Mouse (Mus musculus): ENCODE measurements at regions not wholly inside any gene's neighbourhood (a gene's known extent, or its start where the extent isn't known, plus 50 kb on each side); places are given as distances from the start of the nearest gene placed in this dataset.
A peak's percentile ranks its signal among the peaks of the same experiment; 100 is the strongest.

DNA sequence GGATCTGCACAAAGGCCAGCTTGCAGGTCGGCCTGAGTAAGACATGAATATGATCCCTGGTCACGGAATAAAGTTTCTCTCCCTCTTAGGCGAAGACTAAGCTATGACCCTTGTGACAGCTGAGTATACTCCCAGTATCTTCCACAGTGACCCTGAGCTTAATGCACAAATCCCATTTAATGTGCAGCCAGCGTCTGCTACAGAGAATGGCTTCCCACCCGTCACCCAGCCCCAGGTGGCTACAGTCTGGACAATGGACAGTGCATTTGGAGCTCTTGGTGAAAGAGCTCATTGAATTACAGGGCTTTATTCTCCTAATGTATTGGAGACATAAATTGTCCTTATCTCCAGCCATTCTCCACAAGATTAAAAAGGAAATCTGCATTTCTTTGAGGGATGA is 454.3 kb upstream of the Fam19a5 start:
- no peak for DNase-seq (ENCODE audit: low read depth, low spot score)

DNA sequence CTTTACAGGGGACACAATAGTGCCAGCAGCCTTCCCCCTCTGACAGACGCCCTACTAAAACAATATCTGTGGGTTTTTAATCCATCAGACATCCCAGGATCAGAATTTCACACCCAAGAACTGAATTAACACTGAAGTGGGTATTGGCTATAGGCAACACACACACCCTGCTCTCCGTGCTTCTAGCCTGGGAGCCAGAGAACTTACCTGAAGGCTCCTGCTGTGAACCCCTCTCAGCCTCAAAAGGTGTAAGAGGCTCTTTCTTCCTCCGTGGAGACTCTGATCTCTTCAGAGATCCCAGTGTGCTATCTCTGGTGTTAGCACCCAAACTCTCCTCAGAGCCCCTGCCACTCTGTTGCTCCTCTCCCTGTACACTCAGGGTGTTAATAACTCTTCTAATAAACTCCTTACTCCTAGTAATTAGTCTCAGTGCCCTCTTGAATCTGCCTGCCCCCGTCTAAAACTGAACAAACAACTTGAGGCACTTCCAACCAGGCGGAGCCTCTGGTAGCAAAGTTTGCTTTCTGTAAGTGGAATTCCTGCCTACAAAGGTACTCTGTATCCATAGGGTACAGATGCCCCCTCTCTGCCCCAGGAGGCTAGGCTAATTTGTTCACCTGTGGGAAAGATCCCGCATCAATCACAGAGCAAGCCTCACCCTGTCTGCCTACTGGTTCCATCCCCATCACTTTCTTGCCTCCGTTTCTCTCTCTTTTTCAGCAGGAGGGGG is 452.9 kb upstream of the Fam19a5 start:
- no peak for DNase-seq (ENCODE audit: low read depth, low spot score)

DNA sequence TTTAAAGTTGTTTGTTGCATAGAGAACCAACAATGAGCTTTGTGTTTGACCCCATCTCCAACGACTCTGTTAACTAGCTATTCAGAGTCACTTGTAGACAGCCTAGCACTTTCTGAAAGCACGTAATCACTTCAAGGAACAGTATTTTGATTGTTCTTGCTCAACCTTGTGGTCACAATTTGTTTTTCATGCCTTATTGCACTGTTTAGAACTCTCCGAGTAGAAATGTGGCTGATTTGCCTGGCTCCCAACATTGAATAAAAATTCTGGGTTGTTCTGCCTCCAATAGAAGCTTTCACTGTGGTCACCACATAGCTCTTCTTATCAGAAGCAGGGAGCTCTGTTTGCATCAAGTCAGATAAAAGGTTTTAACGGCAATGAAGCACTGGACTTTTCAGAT is 446.9 kb upstream of the Fam19a5 start:
- DNase-seq (ENCODE audit: low read depth, low spot score): no peak

- DNase-seq (ENCODE audit: low read depth, low spot score): no peak
Measured at GRCm38 (mm10) chr15:87101146-87101545, 443.0 kb upstream of the Fam19a5 start.

- DNase-seq (ENCODE audit: low read depth, low spot score): no peak
Measured at GRCm38 (mm10) chr15:87102211-87102610, 441.9 kb upstream of the Fam19a5 start.

- no peak for DNase-seq (ENCODE audit: low read depth, low spot score)
Measured at GRCm38 (mm10) chr15:87105951-87106350, 438.1 kb upstream of the Fam19a5 start.

GRCm38 (mm10) chr15:87107701-87108100 is 436.4 kb upstream of the Fam19a5 start:
- no peak for DNase-seq (ENCODE audit: low read depth, low spot score)

DNA sequence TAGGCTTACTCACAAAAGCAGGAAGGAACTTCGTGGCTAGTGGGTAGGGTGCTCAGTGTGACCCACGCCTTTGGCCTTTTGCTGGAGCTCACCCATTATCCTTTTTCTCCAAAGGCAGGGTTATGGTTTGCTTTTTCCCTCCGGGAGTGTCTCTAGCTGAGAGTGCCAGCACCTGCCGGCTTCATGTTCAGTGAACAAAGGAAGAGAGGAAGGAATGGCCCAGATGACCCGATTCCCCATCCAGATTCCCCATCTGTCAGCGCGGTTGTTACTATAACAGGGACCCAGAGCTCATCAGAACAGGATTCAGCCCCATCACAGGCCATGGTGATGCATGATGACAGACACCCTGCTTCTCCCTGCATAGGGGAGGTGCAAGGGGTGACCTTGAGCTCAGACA is 435.7 kb upstream of the Fam19a5 start:
- no peak for DNase-seq (ENCODE audit: low read depth, low spot score)

DNA sequence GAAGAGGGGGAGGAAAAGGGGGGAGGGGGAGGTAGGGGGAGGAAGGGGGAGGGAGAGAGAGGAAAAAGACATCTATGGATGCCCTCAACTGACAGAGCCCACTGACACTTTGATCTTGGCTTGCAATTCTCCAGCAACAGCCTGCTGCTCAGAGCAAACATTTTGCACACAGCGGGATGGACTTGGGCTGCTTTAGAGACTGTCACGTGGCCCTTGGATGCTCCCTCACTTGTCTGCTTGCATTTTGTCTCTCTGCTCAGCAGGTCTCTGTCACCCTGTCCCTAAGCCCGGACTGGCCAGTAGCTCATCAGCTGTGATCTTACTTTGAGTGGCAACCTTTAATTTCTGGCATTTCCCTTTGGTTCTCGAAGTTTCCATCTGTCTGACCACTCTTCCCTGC is 421.4 kb upstream of the Fam19a5 start:
- DNase-seq (ENCODE audit: low read depth, low spot score): no peak

DNA sequence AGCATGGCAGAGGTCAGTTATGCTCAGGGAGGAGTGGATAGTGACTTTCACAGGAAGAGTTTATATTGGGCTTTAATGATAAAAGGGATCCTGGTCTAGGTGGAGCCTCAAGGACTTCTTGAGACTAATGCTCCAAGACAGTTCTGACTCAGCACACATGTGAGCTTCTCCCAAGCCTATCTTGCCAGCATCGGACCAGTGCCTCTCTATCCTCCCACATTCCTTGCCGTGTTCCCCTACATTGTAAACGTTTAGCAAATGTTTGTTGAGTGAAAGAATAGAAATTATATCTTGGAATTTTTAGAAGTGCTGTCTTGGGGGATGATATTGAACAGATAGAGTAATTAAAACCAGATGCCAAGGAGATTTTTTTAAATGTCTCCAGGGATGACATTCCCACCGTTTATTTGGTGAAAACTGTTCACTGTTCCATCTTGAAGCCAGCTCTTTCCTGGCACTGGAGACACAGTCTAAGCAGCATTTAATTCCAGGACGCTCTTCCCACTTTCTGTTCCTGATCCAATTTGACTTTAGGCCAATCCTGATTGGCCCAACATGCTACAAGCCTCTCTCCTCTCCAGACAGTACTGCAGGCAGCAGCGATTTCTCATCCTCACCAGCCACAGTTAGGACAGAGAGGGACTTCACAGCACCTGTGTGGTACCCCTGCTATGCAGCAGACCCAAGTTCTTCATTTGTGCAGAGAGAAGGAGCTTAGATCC is 418.5 kb upstream of the Fam19a5 start:
- no peak for DNase-seq (ENCODE audit: low read depth, low spot score)

GRCm38 (mm10) chr15:87138870-87139269 is 405.2 kb upstream of the Fam19a5 start:
- peak; percentile 3 for DNase-seq (ENCODE audit: low read depth, low spot score)

GRCm38 (mm10) chr15:87169136-87169535 is 375.0 kb upstream of the Fam19a5 start:
- no peak for DNase-seq (ENCODE audit: low read depth, low spot score)

- DNase-seq (ENCODE audit: low read depth, low spot score): no peak
Measured at GRCm38 (mm10) chr15:87170890-87171289, 373.2 kb upstream of the Fam19a5 start.

GRCm38 (mm10) chr15:87173096-87173495 is 371.0 kb upstream of the Fam19a5 start:
- no peak for DNase-seq (ENCODE audit: low read depth, low spot score)

DNA sequence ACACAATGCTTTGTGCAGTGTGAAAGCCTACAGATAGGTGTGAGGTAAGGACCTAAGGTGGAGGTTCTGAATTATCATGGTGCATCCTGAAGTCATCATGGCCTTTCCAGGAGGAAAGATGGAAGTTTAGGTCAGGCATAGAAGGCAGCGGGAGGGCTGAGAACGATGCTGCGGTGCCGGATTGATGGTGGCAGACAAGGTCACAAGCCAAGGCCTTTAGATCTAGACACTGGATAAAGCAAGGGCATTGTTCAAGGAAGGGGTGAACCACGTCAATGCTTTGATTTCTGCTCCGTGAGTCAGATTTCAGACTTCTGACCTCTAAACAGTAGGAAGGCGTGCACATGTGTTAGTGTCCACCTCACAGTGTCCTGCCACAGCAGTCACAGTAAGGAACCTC is 365.5 kb upstream of the Fam19a5 start:
- DNase-seq (ENCODE audit: low read depth, low spot score): no peak

GRCm38 (mm10) chr15:87180836-87181235 is 363.3 kb upstream of the Fam19a5 start:
- DNase-seq (ENCODE audit: low read depth, low spot score): peak; percentile 52

- DNase-seq (ENCODE audit: low read depth, low spot score): no peak
Measured at GRCm38 (mm10) chr15:87184248-87184647, 359.9 kb upstream of the Fam19a5 start.

- peak; percentile 53 for DNase-seq (ENCODE audit: low read depth, low spot score)
Measured at GRCm38 (mm10) chr15:87188816-87189455, 355.2 kb upstream of the Fam19a5 start.

DNA sequence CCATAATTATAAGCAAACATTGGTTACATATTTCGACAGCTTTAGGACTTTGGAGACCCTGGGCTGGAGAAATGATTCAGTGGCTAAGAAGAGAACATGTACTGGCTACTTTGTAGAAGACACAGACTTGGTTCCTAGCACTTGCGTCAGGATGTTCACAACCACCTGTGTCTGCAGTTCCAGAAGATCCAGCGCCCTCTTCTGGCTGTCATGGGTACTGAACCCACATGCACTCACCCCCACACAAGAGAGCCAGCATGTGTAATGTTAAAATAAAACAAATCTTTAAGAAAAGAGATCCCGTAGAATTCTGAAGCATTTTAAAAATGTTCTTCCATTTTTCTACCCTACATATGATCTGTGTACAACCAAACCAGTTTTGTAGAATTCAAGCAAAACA is 352.2 kb upstream of the Fam19a5 start:
- DNase-seq (ENCODE audit: low read depth, low spot score): peak; percentile 44

DNA sequence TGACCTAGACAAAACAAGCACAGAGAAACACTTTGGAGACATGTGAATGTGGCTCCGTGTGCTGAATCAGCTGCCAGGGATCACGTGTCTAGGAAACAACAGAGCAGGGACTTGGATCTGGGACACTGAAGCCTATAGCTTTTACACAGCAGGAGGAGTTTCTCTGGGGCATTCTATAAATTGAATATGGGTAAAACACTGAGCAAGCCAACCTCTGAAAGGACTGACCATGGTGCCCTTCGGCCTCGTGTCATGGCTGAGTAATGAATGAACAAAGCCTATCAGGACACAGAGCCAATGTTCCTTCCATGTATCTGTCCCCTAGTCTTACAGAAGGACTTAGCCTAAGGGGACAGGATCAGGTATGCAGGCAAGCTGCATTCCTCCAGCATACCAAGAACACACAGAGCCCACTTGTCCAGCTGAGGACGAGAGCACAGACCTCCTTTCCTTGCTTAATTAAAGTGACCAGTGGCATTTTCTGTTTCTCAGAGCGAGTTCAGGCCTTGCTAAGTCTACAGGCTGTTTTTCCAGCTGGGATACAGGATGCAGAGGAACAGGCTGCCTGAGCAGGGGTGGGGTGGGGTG is 347.7 kb upstream of the Fam19a5 start:
- DNase-seq (ENCODE audit: low read depth, low spot score): no peak

DNA sequence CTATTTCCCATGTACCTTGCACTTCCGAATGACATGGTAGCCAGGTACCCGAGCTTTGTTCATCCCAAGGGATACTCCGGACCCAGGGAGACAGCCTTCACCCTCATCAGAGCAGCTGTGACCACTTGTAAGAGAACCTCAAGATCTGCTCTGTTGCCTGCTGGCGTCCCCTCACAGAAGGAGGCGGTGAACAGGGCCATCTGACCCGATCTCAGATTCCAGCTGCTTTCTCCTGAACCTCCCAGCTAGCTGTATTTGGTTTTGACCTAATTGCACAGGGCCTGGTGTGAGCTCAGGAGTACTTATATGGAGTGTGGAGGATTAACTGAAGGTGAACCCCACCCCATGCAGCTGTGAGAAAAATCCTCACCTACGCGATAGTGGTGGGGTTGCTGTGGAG is 344.5 kb upstream of the Fam19a5 start:
- DNase-seq (ENCODE audit: low read depth, low spot score): no peak

GRCm38 (mm10) chr15:87200282-87201048 is 343.6 kb upstream of the Fam19a5 start:
- DNase-seq (ENCODE audit: low read depth, low spot score): no peak

Data from R1 (cell line).